7 mouse cellular contexts compared by ENCODE assay signal in genomic region chr2:128966641-128967580, GRCm38 (mm10). TPM values are rescaled to one million over a fixed set of nuclear protein-coding genes. Genes with fewer than 3 reads are reported as not detected.
A peak's percentile ranks its signal among the peaks of the same experiment; 100 is the strongest.
DNase-seq lines count a peak whose midpoint lies in the region; ATAC-seq lines count a peak whose summit lies in the region.

Gene Zc3h6 (plus strand): TSS chr2:128967402.

- H3K36me3 ChIP-seq in intestine, embryonic 16.5 days (ENCODE audit: control insufficient read depth, insufficient read depth, low read length) = no peaks in the 10 kb centered on the region
- H3K36me3 ChIP-seq in midbrain, embryonic 11.5 days (ENCODE audit: control insufficient read depth, insufficient read depth, low read length) = no peaks in the 10 kb centered on the region

- intact Hi-C loops in gastrocnemius, postnatal 36 days (cut with DNase I) = no loop called here
- intact Hi-C loops in left cerebral cortex, postnatal 36 days (cut with DNase I) = loop anchor here (5.0 kb wide), 2 partner anchors 100 to 125 kb away; partner anchors contain the start of gene Ttl

- peak; percentile 99 for DNase-seq in adrenal gland, adult 2 months
- DNase-seq in embryo, embryonic 11.5 days (ENCODE audit: low read depth, low spot score) = peak; percentile 97
- peak; percentile 97 to 99 for DNase-seq in gastrocnemius, postnatal 36 days
- peak; percentile 99 for DNase-seq in left cerebral cortex, postnatal 36 days (ENCODE audit: low spot score in 2 of 2)
- DNase-seq in midbrain, embryonic 11.5 days (ENCODE audit: low spot score, missing footprints) = peak; percentile 100
- peak; percentile 98 for DNase-seq in skeletal muscle tissue, adult 2 months (ENCODE audit: low read depth, low spot score)

- peak within 1 kb of the TSS; percentile 100 for H3K27ac ChIP-seq in intestine, embryonic 16.5 days (ENCODE audit: low read length)
- H3K27ac ChIP-seq in midbrain, embryonic 11.5 days (ENCODE audit: low read depth, low read length) = peak within 1 kb of the TSS; percentile 100

- peaks cover 4% of the 10 kb centered on the region; the same call in 1 of the 2 replicates for H3K4me1 ChIP-seq in intestine, embryonic 16.5 days (ENCODE audit: control insufficient read depth, insufficient read depth, low read length)
- H3K4me1 ChIP-seq in midbrain, embryonic 11.5 days (ENCODE audit: control insufficient read depth, insufficient read depth, low read length) = peaks cover 7% of the 10 kb centered on the region; the same call in 1 of the 2 replicates

- H3K27me3 ChIP-seq in intestine, embryonic 16.5 days (replicated peaks; ENCODE audit: control insufficient read depth, insufficient read depth, low read length) = no peaks in the 10 kb centered on the region
- no peaks in the 10 kb centered on the region for H3K27me3 ChIP-seq in midbrain, embryonic 11.5 days (ENCODE audit: control insufficient read depth, insufficient read depth, low read length)

- peak within 1 kb of the TSS; percentile 100 for H3K9ac ChIP-seq in intestine, embryonic 16.5 days (ENCODE audit: low read depth, low read length)
- peak within 1 kb of the TSS; percentile 100 for H3K9ac ChIP-seq in midbrain, embryonic 11.5 days (ENCODE audit: low read length)

- under 1% methylated on average over 64 of the region's 65 CpGs for WGBS in intestine, embryonic 16.5 days
- 1% methylated on average over 65 of the region's 65 CpGs for WGBS in midbrain, embryonic 11.5 days

- H3K4me3 ChIP-seq in intestine, embryonic 16.5 days (ENCODE audit: low read length) = peak within 1 kb of the TSS; percentile 92
- peak within 1 kb of the TSS; percentile 86 for H3K4me3 ChIP-seq in midbrain, embryonic 11.5 days (ENCODE audit: low read depth, low read length)

- H3K4me2 ChIP-seq in intestine, embryonic 16.5 days (ENCODE audit: low read depth, low read length) = peak within 1 kb of the TSS; percentile 63
- H3K4me2 ChIP-seq in midbrain, embryonic 11.5 days = peak within 1 kb of the TSS; percentile 59

- no peaks in the 10 kb centered on the region for H3K9me3 ChIP-seq in intestine, embryonic 16.5 days (ENCODE audit: control insufficient read depth, low read length)
- no peaks in the 10 kb centered on the region for H3K9me3 ChIP-seq in midbrain, embryonic 11.5 days (ENCODE audit: control insufficient read depth, low read length)

- ATAC-seq in intestine, embryonic 16.5 days = peak; percentile 98
- peak; percentile 95 for ATAC-seq in midbrain, embryonic 11.5 days (ENCODE audit: low FRiP score)

RNA-seq across cellular contexts. Expression of gene Zc3h6, which starts in this region (rescaled TPM):
- 1 to 10 TPM; 3.1 to 7.1 TPM for total RNA-seq in adrenal gland, adult 2 months (2021)
- 1.4 and 1.5 TPM in 2 replicates for polyA plus RNA-seq in adrenal gland, adult 2 months (2012; rRNA removed)
- 1 to 10 TPM; 5.0 to 7.6 TPM for total RNA-seq in gastrocnemius, postnatal 36 days (2021)
- 0.89 and 1.2 TPM in 2 replicates for polyA plus RNA-seq in intestine, embryonic 16.5 days (2015; fragmentation: Nextera tagmentation; extraction: Ambion mirVana)
- total RNA-seq in left cerebral cortex, postnatal 36 days (2021) = 10 to 100 TPM; 15.2 to 17.4 TPM
- 2.3 and 2.7 TPM in 2 replicates for polyA plus RNA-seq in midbrain, embryonic 11.5 days (2014; fragmentation: Nextera tagmentation; extraction: Ambion mirVana)

Comparison
In these comparisons a context has a peak if more than half of its experiments do, and no peak if none do; other contexts are left out.
1. Peak in every context shown above with its lines: DNase-seq, ATAC-seq, H3K4me3 ChIP-seq and H3K27ac ChIP-seq.